Mouse (Mus musculus): ENCODE measurements at regions not wholly inside any gene's neighbourhood (a gene's known extent, or its start where the extent isn't known, plus 50 kb on each side); places are given as distances from the start of the nearest gene placed in this dataset.

DNA sequence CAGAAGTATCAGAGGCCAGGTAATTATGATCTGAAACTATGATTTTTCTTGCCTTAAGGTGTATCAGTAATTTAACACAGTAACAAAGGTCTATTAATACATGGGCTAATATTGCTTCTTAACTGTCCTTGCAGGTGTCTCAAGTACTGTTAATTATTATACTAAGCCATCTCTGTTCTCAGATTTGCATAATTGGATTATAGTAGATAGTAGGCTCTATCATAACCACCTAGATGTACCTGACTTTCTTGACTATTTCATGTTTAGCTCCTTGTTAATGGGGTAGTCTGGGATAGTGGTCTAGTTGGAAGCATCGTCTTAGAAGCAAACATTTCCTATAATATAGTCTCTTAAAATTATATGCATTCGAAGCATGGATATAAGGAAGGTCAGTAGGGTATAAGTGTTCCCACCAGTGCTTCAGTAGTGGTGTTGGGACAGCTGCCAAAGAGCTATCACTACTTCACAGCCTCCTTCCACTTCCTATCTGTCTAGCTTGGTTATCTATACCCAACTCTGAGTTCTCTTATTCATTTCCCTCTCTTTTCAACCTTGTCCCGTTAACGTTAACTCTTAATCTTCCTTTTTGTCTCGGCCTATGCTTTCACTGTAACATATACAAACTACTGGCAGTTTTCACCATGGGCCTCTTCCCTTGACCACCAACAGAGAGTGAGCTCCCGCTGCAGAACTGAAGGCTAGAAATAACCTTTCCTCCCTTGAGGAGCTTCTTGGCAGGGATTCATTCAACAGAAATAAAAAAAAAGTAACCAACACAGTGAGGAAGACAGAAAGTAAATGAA, 630.9 kb upstream of the Lcorl start:
- no peak overlapping the region for H3K27ac ChIP-seq (ENCODE audit: low read length)
- no peak for ATAC-seq (ENCODE audit: insufficient read depth, low FRiP score)
- H3K4me3 ChIP-seq (replicated peaks; ENCODE audit: low read length), result no peak overlapping the region
- H3K9ac ChIP-seq (ENCODE audit: low read length), result no peak overlapping the region
- H3K9me3 ChIP-seq (replicated peaks; ENCODE audit: control insufficient read depth, low read length), result no peaks in the 10 kb centered on the region
- H3K27me3 ChIP-seq (ENCODE audit: control insufficient read depth, insufficient read depth, low read length), result no peaks in the 10 kb centered on the region
- no peaks in the 10 kb centered on the region for H3K36me3 ChIP-seq (ENCODE audit: control insufficient read depth, insufficient read depth, low read length)
- WGBS, result 51% methylated on average over 6 of the region's 6 CpGs
- H3K4me2 ChIP-seq (ENCODE audit: low read depth, low read length), result no peak overlapping the region
- no peaks in the 10 kb centered on the region for H3K4me1 ChIP-seq (ENCODE audit: control insufficient read depth, insufficient read depth, low read length)

DNA sequence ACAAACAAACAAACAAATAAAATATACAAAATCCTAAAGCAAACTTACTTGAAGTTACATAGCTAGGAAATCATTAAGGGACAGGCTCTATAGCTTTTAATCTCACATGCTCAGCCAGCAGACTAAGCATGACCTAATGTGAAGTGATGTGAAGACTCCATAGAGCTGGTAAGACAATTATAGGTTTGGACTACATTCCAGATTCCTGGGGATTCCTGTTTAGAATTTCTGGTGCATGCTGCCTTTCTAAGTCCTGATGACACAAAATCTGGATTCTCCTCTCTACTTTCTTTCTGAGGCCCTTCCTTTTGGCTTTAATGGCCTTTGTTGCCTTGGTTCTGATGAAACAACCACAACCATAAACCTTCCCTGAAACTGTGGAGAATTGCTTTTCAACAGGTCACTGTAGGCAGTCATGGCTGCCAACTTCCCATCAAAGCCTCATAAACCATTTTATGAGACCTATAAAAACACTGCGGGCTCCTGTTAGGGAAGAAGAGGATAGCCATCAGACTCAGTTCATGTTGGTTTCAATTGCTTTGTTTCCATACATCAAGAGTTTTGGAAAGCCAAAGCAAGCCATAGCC, 629.4 kb upstream of the Lcorl start:
- no peak for ATAC-seq (ENCODE audit: insufficient read depth, low FRiP score)
- H3K9ac ChIP-seq (ENCODE audit: low read length), result no peak overlapping the region
- H3K36me3 ChIP-seq (ENCODE audit: control insufficient read depth, insufficient read depth, low read length), result no peaks in the 10 kb centered on the region
- no peaks in the 10 kb centered on the region for H3K4me1 ChIP-seq (ENCODE audit: control insufficient read depth, insufficient read depth, low read length)
- no peak overlapping the region for H3K4me2 ChIP-seq (ENCODE audit: low read depth, low read length)
- H3K4me3 ChIP-seq (replicated peaks; ENCODE audit: low read length), result no peak overlapping the region
- 76% methylated on average over 1 of the region's 1 CpGs for WGBS
- H3K27ac ChIP-seq (ENCODE audit: low read length), result no peak overlapping the region
- no peaks in the 10 kb centered on the region for H3K27me3 ChIP-seq (ENCODE audit: control insufficient read depth, insufficient read depth, low read length)
- no peaks in the 10 kb centered on the region for H3K9me3 ChIP-seq (replicated peaks; ENCODE audit: control insufficient read depth, low read length)

DNA sequence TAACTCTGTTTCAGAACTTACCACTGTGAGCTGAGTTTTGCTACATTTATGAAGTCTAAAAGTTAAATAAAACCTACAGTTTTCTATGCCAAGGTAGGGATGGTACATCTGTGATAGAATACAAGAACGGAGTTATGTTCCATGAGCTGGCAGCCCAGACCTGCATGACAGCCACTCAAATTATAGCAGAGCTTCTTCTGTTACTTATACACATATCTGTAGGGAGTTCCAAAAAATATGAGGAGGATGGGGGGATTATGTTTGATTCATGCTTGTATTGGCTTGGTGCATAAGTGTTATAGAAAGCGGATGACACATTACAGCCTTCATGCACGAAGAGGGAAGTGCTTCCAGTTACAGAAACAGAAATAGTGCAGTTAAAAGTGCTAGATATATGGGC, 598.9 kb upstream of the Lcorl start:
- Histone ChIP-seq H3K9ac (ENCODE audit: low read length) (no peak overlapping the region), H3K27me3 (ENCODE audit: control insufficient read depth, insufficient read depth, low read length) (no peaks in the 10 kb centered on the region), H3K27ac (ENCODE audit: low read length) (no peak overlapping the region), H3K4me2 (ENCODE audit: low read depth, low read length) (no peak overlapping the region), H3K36me3 (ENCODE audit: control insufficient read depth, insufficient read depth, low read length) (no peaks in the 10 kb centered on the region), H3K4me3 (replicated peaks; ENCODE audit: low read length) (no peak overlapping the region), H3K9me3 (replicated peaks; ENCODE audit: control insufficient read depth, low read length) (no peaks in the 10 kb centered on the region), H3K4me1 (ENCODE audit: control insufficient read depth, insufficient read depth, low read length) (no peaks in the 10 kb centered on the region)
- no peak for ATAC-seq (ENCODE audit: insufficient read depth, low FRiP score)
- 79% methylated on average over 3 of the region's 3 CpGs for WGBS

DNA sequence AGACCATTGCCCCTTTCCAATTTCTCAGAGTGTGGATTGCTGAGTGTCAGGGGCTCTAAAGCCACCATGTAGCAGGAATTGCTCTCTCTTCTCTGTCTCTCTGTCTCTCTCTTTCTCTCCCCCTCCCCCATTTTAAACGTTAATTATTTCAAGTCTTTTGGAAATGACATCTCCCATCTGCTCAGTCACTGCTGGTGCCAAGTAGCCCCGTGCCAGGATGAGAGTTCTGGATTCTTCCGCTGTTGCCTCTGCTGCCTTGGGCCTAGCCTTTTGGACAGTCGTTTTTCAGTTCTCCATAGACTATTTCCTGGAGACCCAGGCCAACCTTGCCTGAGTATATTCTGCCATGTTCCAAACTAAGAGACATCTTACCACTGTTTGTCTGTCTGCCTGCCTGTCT, 590.9 kb upstream of the Lcorl start:
- H3K4me1 ChIP-seq (ENCODE audit: control insufficient read depth, insufficient read depth, low read length), result no peaks in the 10 kb centered on the region
- no peak overlapping the region for H3K4me3 ChIP-seq (replicated peaks; ENCODE audit: low read length)
- H3K9me3 ChIP-seq (replicated peaks; ENCODE audit: control insufficient read depth, low read length), result no peaks in the 10 kb centered on the region
- 53% methylated on average over 4 of the region's 4 CpGs for WGBS
- no peak overlapping the region for H3K27ac ChIP-seq (ENCODE audit: low read length)
- no peaks in the 10 kb centered on the region for H3K36me3 ChIP-seq (ENCODE audit: control insufficient read depth, insufficient read depth, low read length)
- H3K9ac ChIP-seq (ENCODE audit: low read length), result no peak overlapping the region
- ATAC-seq (ENCODE audit: insufficient read depth, low FRiP score), result no peak
- no peaks in the 10 kb centered on the region for H3K27me3 ChIP-seq (ENCODE audit: control insufficient read depth, insufficient read depth, low read length)
- no peak overlapping the region for H3K4me2 ChIP-seq (ENCODE audit: low read depth, low read length)

DNA sequence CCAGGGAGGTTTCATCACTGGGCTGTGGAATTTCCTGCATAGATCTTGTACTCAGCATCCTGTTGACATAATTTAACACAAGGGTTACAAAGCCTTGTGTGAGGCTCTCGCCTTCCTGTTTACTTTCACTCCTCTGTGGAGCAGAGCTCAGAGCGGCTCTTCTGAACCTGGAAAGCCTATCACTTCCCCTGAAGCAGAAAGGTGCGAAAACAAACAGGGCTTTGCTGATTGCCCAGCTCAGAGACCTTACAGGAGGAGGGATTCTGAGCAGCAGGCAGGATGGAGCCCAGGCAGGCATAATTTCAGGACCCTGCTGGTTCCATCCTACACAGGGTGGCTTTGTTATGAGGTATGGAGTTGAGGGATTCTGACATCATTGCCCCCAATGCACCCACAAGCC, 588.4 kb upstream of the Lcorl start:
- Histone ChIP-seq H3K9ac (ENCODE audit: low read length) (no peak overlapping the region), H3K4me2 (ENCODE audit: low read depth, low read length) (peak overlapping the region; percentile 5; the same call in 1 of the 2 replicates), H3K9me3 (replicated peaks; ENCODE audit: control insufficient read depth, low read length) (no peaks in the 10 kb centered on the region), H3K4me3 (replicated peaks; ENCODE audit: low read length) (no peak overlapping the region), H3K27ac (ENCODE audit: low read length) (no peak overlapping the region), H3K4me1 (ENCODE audit: control insufficient read depth, insufficient read depth, low read length) (no peaks in the 10 kb centered on the region), H3K36me3 (ENCODE audit: control insufficient read depth, insufficient read depth, low read length) (no peaks in the 10 kb centered on the region), H3K27me3 (ENCODE audit: control insufficient read depth, insufficient read depth, low read length) (no peaks in the 10 kb centered on the region)
- ATAC-seq (ENCODE audit: insufficient read depth, low FRiP score), result peak; percentile 80
- 34% methylated on average over 3 of the region's 3 CpGs for WGBS

DNA sequence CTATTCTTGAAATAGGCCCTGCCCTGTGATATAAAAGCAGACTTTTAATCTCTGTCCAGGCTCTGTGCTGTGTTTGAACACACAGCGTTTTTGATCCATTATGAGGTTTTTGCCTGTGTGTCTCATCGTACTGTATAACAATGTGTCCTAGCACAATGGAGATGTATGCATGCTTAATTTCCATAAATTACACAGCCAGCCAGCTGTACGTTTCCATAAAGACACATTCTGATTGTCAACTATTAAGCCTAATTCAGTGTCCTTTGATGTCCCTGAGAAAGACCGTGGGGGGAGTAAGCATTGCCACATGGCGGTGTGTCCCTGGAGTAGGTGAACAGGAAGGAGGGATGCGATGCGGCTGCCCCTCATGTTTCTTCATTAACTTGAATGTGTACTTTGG, 587.7 kb upstream of the Lcorl start:
- Histone ChIP-seq H3K4me1 (ENCODE audit: control insufficient read depth, insufficient read depth, low read length) (no peaks in the 10 kb centered on the region), H3K27ac (ENCODE audit: low read length) (no peak overlapping the region), H3K4me3 (replicated peaks; ENCODE audit: low read length) (no peak overlapping the region), H3K36me3 (ENCODE audit: control insufficient read depth, insufficient read depth, low read length) (no peaks in the 10 kb centered on the region), H3K27me3 (ENCODE audit: control insufficient read depth, insufficient read depth, low read length) (no peaks in the 10 kb centered on the region), H3K9me3 (replicated peaks; ENCODE audit: control insufficient read depth, low read length) (no peaks in the 10 kb centered on the region), H3K4me2 (ENCODE audit: low read depth, low read length) (peak overlapping the region; percentile 5; the same call in 1 of the 2 replicates), H3K9ac (ENCODE audit: low read length) (no peak overlapping the region)
- WGBS, result 45% methylated on average over 7 of the region's 7 CpGs
- no peak for ATAC-seq (ENCODE audit: insufficient read depth, low FRiP score)

DNA sequence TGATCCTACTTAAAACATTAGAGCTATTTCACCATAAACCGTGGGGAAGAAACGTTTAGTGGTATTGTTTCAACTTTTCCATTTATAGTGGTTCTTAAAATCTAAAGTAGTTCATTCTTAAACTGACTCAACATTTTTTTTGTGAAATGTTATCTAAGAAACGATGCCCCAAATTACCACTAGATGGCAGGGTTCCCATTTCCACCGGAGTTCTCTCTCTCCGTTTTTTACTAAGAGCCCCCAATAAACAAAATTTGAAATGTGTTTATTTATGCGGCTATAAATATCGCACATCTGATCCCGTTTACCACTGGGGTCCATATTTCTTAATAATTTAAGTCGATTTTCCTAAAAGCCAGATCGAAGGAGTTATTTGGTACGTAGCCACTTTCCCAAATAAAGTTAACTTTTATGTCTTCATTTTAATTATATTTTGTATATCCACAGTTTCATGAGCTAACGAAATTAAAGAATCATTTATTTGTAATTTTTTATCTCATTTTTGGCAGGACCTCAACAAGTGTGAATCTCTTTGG, 586.5 kb upstream of the Lcorl start:
- no peak overlapping the region for H3K9ac ChIP-seq (ENCODE audit: low read length)
- no peak overlapping the region; the same call in 1 of the 2 replicates for H3K4me3 ChIP-seq (replicated peaks; ENCODE audit: low read length)
- 9% methylated on average over 12 of the region's 12 CpGs for WGBS
- H3K4me2 ChIP-seq (ENCODE audit: low read depth, low read length), result peak overlapping the region; percentile 43
- no peak overlapping the region for H3K27ac ChIP-seq (ENCODE audit: low read length)
- no peaks in the 10 kb centered on the region for H3K9me3 ChIP-seq (replicated peaks; ENCODE audit: control insufficient read depth, low read length)
- no peaks in the 10 kb centered on the region for H3K36me3 ChIP-seq (ENCODE audit: control insufficient read depth, insufficient read depth, low read length)
- no peak for ATAC-seq (ENCODE audit: insufficient read depth, low FRiP score)
- no peaks in the 10 kb centered on the region for H3K27me3 ChIP-seq (ENCODE audit: control insufficient read depth, insufficient read depth, low read length)
- H3K4me1 ChIP-seq (ENCODE audit: control insufficient read depth, insufficient read depth, low read length), result no peaks in the 10 kb centered on the region

DNA sequence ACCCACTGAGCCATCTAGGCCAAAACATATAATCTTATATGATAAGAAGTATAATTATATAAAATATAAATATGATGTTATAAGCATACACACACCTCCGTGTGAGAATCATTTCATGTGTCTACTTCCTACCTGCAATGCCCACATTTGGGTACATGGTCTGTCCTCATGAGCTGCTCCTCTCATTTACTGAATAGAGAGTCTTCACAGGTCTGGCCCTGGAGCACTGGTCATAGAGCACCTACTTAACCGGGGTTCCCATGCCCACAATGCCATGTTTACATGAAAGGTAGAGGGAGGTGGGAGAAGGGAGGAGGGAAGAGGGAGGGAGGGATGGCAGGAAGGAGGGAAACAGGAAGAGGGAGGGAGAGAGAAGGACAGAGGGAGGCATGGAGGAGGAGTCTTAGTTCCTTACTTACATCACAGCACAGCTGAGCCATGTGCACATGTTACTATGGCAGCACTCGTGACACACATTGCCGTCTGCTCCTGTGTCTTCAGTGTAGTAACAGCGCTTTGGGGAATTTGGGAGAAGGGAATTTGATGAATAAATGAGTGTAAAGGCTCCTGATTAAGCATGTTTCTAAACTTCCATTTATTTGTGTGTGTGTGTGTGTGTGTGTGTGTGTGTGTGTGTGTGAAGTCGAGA, 585.3 kb upstream of the Lcorl start:
- H3K4me1 ChIP-seq (ENCODE audit: control insufficient read depth, insufficient read depth, low read length), result no peaks in the 10 kb centered on the region
- no peaks in the 10 kb centered on the region for H3K36me3 ChIP-seq (ENCODE audit: control insufficient read depth, insufficient read depth, low read length)
- no peak overlapping the region for H3K4me3 ChIP-seq (replicated peaks; ENCODE audit: low read length)
- H3K27ac ChIP-seq (ENCODE audit: low read length), result no peak overlapping the region
- WGBS, result 76% methylated on average over 6 of the region's 6 CpGs
- no peak for ATAC-seq (ENCODE audit: insufficient read depth, low FRiP score)
- H3K27me3 ChIP-seq (ENCODE audit: control insufficient read depth, insufficient read depth, low read length), result no peaks in the 10 kb centered on the region
- no peak overlapping the region for H3K9ac ChIP-seq (ENCODE audit: low read length)
- H3K9me3 ChIP-seq (replicated peaks; ENCODE audit: control insufficient read depth, low read length), result no peaks in the 10 kb centered on the region
- no peak overlapping the region for H3K4me2 ChIP-seq (ENCODE audit: low read depth, low read length)

DNA sequence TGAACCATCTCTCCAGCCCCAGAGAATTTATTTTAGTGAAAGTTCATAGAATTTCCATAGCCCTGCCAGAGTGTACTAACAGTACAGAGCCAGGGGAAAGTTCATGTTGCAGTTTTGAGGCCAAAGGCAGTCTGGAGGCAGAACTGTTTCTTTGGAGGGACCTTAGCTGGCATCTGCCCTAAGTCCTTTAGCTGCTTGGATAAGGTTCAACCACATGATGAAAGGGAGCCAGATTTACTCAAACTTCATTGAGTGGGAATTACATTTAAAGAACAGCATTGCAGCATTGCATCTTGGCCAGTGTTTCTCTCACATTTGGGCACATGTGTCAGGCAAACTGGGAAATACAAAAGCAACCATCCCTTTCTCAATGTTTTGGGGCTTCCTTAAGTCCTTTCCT, 584.3 kb upstream of the Lcorl start:
- no peak for ATAC-seq (ENCODE audit: insufficient read depth, low FRiP score)
- Histone ChIP-seq H3K4me1 (ENCODE audit: control insufficient read depth, insufficient read depth, low read length) (no peaks in the 10 kb centered on the region), H3K4me3 (replicated peaks; ENCODE audit: low read length) (no peak overlapping the region), H3K36me3 (ENCODE audit: control insufficient read depth, insufficient read depth, low read length) (no peaks in the 10 kb centered on the region), H3K9ac (ENCODE audit: low read length) (no peak overlapping the region), H3K4me2 (ENCODE audit: low read depth, low read length) (no peak overlapping the region), H3K9me3 (replicated peaks; ENCODE audit: control insufficient read depth, low read length) (no peaks in the 10 kb centered on the region), H3K27ac (ENCODE audit: low read length) (no peak overlapping the region), H3K27me3 (ENCODE audit: control insufficient read depth, insufficient read depth, low read length) (no peaks in the 10 kb centered on the region)
